Mouse (Mus musculus) myocyte (in vitro differentiated cells): ENCODE results near the gene Atl3.

Experiments
- CEBPB ChIP-seq: IDR thresholded peaks from 2 replicates; pipeline ENCODE4 v1.6.1; 2011; ENCODE audit warnings: mild to moderate bottlenecking, moderate library complexity; ENCODE audit not compliant: poor library complexity, insufficient read depth, severe bottlenecking
- E2F4 ChIP-seq: IDR thresholded peaks from one replicate; pipeline ENCODE4 v1.6.1; 2011; ENCODE audit warnings: mild to moderate bottlenecking, control low read depth, moderate library complexity; ENCODE audit not compliant: insufficient read depth
- MAX ChIP-seq: IDR thresholded peaks from one replicate; pipeline ENCODE4 v1.6.1; 2011; ENCODE audit warnings: low read depth, mild to moderate bottlenecking, control low read depth
- POLR2A ChIP-seq: IDR thresholded peaks from one replicate; pipeline ENCODE4 v1.6.1; 2011; ENCODE audit warnings: low read depth, mild to moderate bottlenecking, control low read depth, moderate library complexity; ENCODE audit not compliant: insufficient read length
- TCF12 ChIP-seq: IDR thresholded peaks from one replicate; pipeline ENCODE4 v1.6.1; 2011; ENCODE audit warnings: mild to moderate bottlenecking, control low read depth; ENCODE audit not compliant: poor library complexity, insufficient read depth, severe bottlenecking
- USF1 ChIP-seq: IDR thresholded peaks from one replicate; pipeline ENCODE4 v1.6.1; 2011; ENCODE audit warnings: low read depth, mild to moderate bottlenecking, control low read depth, moderate library complexity

GRCm38 (mm10) chr19:7492682-7493081, 1.2 kb upstream of the Atl3 start:
- TF ChIP-seq POLR2A (no peak), CEBPB (no peak), E2F4 (no peak), MAX (no peak), USF1 (no peak), TCF12 (no peak)
